Mouse (Mus musculus) embryonic facial prominence, embryonic 15.5 days (tissue): Measurements from ENCODE around the gene Farsa. TPM values are rescaled to one million over a fixed set of nuclear protein-coding genes. Genes with fewer than 3 reads are reported as not detected.
"Not testable (repeated sequence)": the region's sequence is repeated elsewhere in the genome, so short reads cannot be mapped to it uniquely, and the experiment has no call there.

Source experiments
- ATAC-seq: fragments of 200-750 bp; cut with Nextera tagmentation; 2 replicates; pipeline ENCODE4 v1.8.0; 2017; ENCODE audit warnings: low read depth, moderate TSS enrichment; ENCODE audit not compliant: insufficient number of reproducible peaks, low FRiP score, low TSS enrichment
- H3K27ac ChIP-seq: fragments of 300-500 bp; sonication (generic); replicated peaks from 2 replicates; pipeline ENCODE4 v1.5.1; 2015; ENCODE audit warnings: mild to moderate bottlenecking, inconsistent platforms
- H3K27me3 ChIP-seq: fragments of 300-500 bp; sonication (generic); 2 replicates; pipeline ENCODE4 v1.6.1; 2015; ENCODE audit warnings: inconsistent platforms
- H3K36me3 ChIP-seq: fragments of 300-500 bp; sonication (generic); 2 replicates; pipeline ENCODE4 v1.6.1; 2015; ENCODE audit warnings: mild to moderate bottlenecking, inconsistent platforms
- H3K4me1 ChIP-seq: fragments of 300-500 bp; sonication (generic); 2 replicates; pipeline ENCODE4 v1.6.1; 2015; ENCODE audit warnings: inconsistent platforms
- H3K4me2 ChIP-seq: fragments of 300-500 bp; sonication (generic); replicated peaks from 2 replicates; pipeline ENCODE4 v1.6.1; 2015; ENCODE audit warnings: mild to moderate bottlenecking, inconsistent platforms
- H3K4me3 ChIP-seq: fragments of 300-500 bp; sonication (generic); replicated peaks from 2 replicates; pipeline ENCODE4 v1.5.1; 2015; ENCODE audit warnings: mild to moderate bottlenecking, inconsistent platforms
- H3K9ac ChIP-seq: fragments of 300-500 bp; sonication (generic); 2 replicates; pipeline ENCODE4 v1.6.1; 2015; ENCODE audit warnings: inconsistent platforms
- H3K9me3 ChIP-seq: fragments of 300-500 bp; sonication (generic); replicated peaks from 2 replicates; pipeline ENCODE4 v1.6.1; 2016; ENCODE audit warnings: inconsistent platforms
- WGBS: fragments of 180-500 bp; shearing (Covaris S2); methylation state at CpG from one replicate; pipeline ENCODE4 v1.1.7; 2015; 5-methylcytosine and 5-hydroxymethylcytosine counted together
- polyA plus RNA-seq: library from polyadenylated mRNA; unstranded; fragments of >200 nt; fragmentation: Nextera tagmentation; extraction: Ambion mirVana; gene quantifications from 2 replicates; pipeline ENCODE4 v1.2.1, GENCODE M21; 2015

Gene Farsa
- polyA plus RNA-seq, 1 experiment from 2014 or later = 99.8 TPM

DNA sequence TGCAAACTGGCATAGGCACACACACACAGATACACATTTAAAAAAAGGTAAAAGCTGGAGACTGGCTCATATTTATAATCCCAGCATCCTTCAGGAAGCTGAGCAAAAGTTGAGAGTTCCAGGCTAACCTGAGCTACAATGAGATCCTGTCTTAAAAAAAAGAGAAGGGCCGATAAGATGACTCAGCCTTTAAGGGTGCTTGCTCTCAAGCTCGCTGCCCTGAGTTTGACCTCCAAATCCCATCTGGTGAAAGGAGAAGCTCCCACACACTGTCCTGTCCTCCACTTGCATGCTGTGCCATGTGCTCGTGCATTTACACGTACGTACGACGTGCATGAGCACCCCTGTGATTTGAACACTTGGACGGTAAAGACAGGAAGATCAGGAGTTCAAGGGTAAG is 50.7 kb downstream of the Farsa start:
- Histone ChIP-seq H3K27ac (no peak overlapping the region), H3K36me3 (no peaks in the 10 kb centered on the region), H3K4me3 (no peak overlapping the region), H3K9me3 (no peaks in the 10 kb centered on the region), H3K9ac (no peak overlapping the region), H3K4me2 (no peak overlapping the region), H3K4me1 (peaks cover 33% of the 10 kb centered on the region), H3K27me3 (peaks cover 19% of the 10 kb centered on the region)
- WGBS = 72% methylated on average over 8 of the region's 8 CpGs
- ATAC-seq = no peak

DNA sequence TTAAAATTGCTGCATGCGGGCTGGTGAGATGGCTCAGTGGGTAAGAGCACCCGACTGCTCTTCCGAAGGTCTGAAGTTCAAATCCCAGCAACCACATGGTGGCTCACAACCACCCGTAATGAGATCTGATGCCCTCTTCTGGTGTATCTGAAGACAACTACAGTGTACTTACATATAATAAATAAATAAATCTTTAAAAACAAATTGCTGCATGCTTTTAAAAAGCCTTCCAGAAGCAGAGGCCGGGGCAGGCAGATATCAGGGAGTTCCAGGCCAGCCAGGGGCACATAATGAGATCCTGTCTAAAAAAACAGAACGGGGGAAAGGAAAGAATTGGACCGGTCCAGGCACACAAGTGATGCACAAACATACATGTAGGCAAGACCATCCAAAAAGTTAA is 51.2 kb downstream of the Farsa start:
- Histone ChIP-seq H3K27ac (peak overlapping the region; percentile 71), H3K4me3 (peak overlapping the region; percentile 62), H3K4me1 (peaks cover 33% of the 10 kb centered on the region), H3K4me2 (peak overlapping the region; percentile 71), H3K27me3 (peaks cover 24% of the 10 kb centered on the region)
- not testable (repeated sequence) for H3K9me3 ChIP-seq, H3K9ac ChIP-seq, ATAC-seq, H3K36me3 ChIP-seq
- 22% methylated on average over 7 of the region's 7 CpGs for WGBS

DNA sequence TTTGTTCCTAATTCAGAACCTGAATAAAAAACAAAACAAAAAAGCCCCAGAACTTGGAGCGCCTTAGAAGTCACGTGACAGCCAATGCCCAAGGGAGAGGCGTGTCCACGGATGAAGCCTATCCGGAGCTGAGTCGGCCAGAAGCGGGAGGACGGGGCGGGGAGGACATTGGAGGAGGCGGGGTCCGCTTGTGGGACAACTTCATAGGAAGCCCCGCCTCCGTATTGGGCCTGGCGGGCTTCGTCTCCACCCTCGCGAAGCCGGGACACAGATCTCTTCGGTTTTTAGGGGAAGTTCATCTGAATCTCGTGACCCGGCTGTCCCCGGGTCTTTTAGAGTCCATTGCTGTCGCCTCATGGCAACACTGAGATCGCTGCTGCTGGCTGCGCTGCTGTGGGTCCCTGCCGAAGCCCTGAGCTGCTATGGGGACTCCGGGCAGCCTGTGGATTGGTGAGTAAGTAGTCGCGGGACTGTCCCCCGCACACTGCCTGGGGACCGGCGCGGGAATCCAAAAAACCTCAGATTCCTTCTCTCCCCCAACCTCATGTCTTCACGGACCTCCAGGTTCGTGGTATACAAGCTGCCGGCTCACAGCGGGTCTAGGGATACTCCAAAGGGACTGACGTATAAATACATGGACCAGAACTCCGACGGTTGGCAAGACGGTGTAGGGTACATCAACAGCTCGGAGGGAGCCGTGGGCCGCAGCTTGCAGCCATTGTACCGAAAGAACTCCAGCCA is 51.8 kb downstream of the Farsa start, which contains the start of gene Dnase2a:
TSS of gene Dnase2a (plus strand) at position 140 of the 741 bp plus-strand sequence.
- peak within 1 kb of the TSS; percentile 71 for H3K4me2 ChIP-seq
- ATAC-seq = peak; percentile 93
- peak within 1 kb of the TSS; percentile 71 for H3K27ac ChIP-seq
- H3K9ac ChIP-seq = peak within 1 kb of the TSS; percentile 44
- H3K36me3 ChIP-seq = no peaks in the 10 kb centered on the region
- no peaks in the 10 kb centered on the region for H3K9me3 ChIP-seq
- WGBS = under 1% methylated on average over 45 of the region's 45 CpGs
- peak within 1 kb of the TSS; percentile 62 for H3K4me3 ChIP-seq
- H3K4me1 ChIP-seq = peaks cover 34% of the 10 kb centered on the region
- H3K27me3 ChIP-seq = peaks cover 27% of the 10 kb centered on the region

DNA sequence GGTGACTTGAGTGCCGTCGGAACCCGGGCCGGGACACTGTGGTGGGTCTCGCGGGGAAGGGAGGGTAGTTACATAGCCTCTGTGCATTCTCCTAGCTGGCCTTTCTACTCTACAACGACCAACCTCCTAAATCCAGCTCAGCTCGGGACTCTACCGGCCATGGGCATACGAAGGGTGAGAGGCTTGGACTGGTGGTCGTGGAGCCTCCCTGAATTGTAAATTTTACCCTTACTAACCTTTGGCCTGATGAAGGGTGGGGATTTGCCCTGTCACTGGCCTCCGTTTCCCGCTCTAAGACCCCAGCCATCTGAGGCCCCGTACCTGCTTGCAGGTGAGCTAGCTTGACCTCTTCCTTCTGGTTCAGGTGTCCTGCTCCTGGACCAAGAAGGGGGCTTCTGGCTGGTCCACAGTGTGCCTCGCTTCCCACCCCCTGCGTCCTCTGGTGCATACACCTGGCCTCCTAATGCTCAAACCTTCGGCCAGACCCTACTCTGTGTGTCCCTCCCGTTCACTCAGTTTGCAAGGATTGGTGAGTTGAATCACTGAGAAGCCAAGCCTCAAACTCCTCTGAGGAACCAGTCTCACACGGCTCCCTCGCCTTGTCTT is 52.5 kb downstream of the Farsa start:
- Histone ChIP-seq H3K9me3 (no peaks in the 10 kb centered on the region), H3K4me1 (peaks cover 32% of the 10 kb centered on the region), H3K27me3 (peaks cover 32% of the 10 kb centered on the region), H3K9ac (peak overlapping the region; percentile 44), H3K4me3 (peak overlapping the region; percentile 62), H3K27ac (peak overlapping the region; percentile 68; the same call in 1 of the 2 replicates), H3K4me2 (peak overlapping the region; percentile 71), H3K36me3 (no peaks in the 10 kb centered on the region)
- WGBS = 49% methylated on average over 20 of the region's 20 CpGs
- no peak for ATAC-seq

DNA sequence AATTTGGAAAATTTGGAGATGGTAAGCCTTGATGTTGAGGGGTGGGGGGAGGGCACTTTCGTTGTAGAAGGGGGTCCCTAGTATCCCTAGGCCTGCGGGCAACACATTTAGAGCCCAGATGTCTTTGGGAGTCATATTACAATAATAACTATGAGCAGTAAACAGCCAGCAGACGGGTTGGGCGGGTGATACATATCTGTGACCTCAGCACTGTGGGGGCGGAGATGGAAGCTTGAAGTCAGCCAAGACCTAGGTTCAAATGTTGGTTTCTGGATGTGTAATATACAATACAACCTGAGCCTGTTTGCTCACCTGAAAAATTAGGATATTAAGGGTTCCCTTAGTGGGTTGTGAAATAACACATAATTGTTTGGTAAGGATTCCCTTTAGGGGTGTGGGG is 53.2 kb downstream of the Farsa start:
- peaks cover 32% of the 10 kb centered on the region for H3K27me3 ChIP-seq

DNA sequence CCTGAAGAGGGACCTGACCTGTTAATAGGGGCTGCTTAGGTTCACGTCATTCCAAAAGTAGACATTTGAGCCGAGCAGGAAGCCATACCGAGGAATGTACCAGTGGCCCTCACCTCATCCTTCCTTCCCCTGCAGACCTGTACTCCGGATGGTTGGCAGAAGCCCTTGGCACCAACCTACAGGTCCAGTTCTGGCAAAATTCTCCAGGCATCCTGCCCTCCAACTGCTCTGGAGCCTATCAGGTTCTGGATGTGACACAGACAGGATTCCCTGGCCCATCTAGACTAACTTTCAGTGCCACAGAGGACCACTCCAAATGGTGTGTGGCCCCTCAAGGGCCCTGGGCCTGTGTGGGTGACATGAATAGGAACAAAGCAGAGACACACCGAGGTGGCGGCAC is 53.8 kb downstream of the Farsa start:
- no peaks in the 10 kb centered on the region for H3K9me3 ChIP-seq
- H3K27me3 ChIP-seq = peaks cover 32% of the 10 kb centered on the region
- no peak overlapping the region for H3K4me3 ChIP-seq
- no peak for ATAC-seq
- no peak overlapping the region for H3K27ac ChIP-seq
- no peaks in the 10 kb centered on the region for H3K36me3 ChIP-seq
- no peak overlapping the region for H3K9ac ChIP-seq
- no peak overlapping the region for H3K4me2 ChIP-seq
- 80% methylated on average over 6 of the region's 6 CpGs for WGBS
- H3K4me1 ChIP-seq = peaks cover 32% of the 10 kb centered on the region

More for the DNA sequence above, 53.2 kb downstream of the Farsa start:
- Histone ChIP-seq H3K27ac (no peak overlapping the region), H3K36me3 (no peaks in the 10 kb centered on the region), H3K4me2 (peak overlapping the region; percentile 71), H3K4me1 (peaks cover 32% of the 10 kb centered on the region), H3K9me3 (no peaks in the 10 kb centered on the region), H3K4me3 (peak overlapping the region; percentile 62; the same call in 1 of the 2 replicates), H3K9ac (no peak overlapping the region)
- no peak for ATAC-seq
- WGBS = 43% methylated on average over 5 of the region's 5 CpGs

DNA sequence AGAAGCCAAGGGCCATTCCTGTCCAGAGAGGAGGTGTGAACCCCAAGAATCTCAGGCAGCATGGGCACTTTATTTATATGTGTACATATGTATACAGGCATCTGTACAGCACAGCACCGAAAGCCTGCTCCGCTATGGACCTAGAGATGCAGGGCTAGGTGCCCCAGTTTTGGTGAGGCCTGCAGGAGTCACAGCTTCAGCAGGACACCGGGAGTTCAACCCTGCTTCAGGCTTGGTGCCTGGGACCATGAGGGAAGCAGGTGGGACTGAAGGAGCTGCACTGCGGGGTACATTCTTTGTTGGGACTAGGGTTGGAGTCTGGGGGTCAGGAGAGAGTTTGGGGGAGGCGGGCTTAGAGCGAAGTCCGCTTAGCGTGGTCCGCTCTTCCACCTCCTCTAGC is 55.1 kb downstream of the Farsa start:
- Histone ChIP-seq H3K36me3 (no peaks in the 10 kb centered on the region), H3K9ac (no peak overlapping the region), H3K27ac (no peak overlapping the region), H3K4me3 (0 out of 2 replicates have a peak overlapping the region, but pooled peaks have one; percentile 42), H3K27me3 (peaks cover 32% of the 10 kb centered on the region), H3K4me2 (no peak overlapping the region), H3K9me3 (no peaks in the 10 kb centered on the region), H3K4me1 (peaks cover 32% of the 10 kb centered on the region)
- ATAC-seq = no peak
- 86% methylated on average over 9 of the region's 9 CpGs for WGBS

DNA sequence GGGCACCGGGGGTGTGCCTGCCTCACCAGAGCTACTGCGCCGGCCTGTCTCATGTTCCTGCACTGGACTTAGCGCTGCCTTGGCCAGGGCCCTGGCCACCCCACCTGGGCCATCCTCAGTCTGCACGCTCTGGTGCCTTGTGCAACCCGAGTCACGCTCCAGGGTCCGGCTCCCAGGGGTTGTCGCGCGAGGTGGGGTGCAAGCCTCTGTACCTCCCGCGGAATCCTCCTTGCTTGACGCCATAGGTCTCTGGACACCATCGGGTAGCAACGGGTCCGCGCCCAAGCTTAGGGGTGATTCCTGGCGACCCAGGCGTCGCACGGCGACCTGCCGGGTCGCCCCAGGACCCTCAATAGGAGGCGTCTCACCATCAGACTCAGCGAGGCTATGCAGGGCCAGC is 55.6 kb downstream of the Farsa start:
- peaks cover 35% of the 10 kb centered on the region for H3K27me3 ChIP-seq
- peak overlapping the region; percentile 42 for H3K4me3 ChIP-seq
- H3K9me3 ChIP-seq = no peaks in the 10 kb centered on the region
- ATAC-seq = no peak
- H3K4me2 ChIP-seq = peak overlapping the region; percentile 83
- WGBS = 20% methylated on average over 27 of the region's 27 CpGs
- no peak overlapping the region for H3K27ac ChIP-seq
- peaks cover 32% of the 10 kb centered on the region for H3K4me1 ChIP-seq
- H3K9ac ChIP-seq = no peak overlapping the region
- no peaks in the 10 kb centered on the region for H3K36me3 ChIP-seq

DNA sequence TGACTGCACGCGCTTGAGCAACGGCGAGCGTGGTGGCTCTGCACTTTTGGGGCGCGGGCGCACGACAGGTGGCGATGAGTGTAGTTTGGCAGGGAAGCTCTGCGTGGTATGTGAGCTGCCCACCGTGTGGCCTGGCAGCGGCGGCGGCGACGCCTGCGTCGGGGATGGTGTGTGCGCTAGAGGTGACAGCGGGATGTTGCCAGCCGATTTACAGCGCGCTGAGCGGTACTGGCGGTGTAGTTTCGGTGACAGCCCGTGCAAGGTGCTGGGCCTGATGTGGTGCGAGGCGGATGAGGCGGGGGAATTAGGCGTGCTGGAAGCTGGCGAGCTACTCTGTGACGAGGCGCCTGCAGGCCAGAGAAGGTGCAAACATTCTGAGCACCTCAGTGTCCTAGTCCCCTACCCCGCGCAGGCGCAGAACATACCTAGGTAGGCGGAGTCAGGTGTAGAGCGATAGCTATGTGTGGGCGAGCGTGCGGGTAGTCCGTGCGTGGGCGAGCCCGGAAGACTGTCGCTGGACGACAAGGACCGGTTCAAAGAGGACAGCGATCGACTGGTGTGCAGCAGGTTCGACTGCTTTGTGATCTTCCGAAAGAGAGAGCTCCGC is 56.2 kb downstream of the Farsa start:
- ATAC-seq = no peak
- Histone ChIP-seq H3K36me3 (no peaks in the 10 kb centered on the region), H3K4me2 (peak overlapping the region; percentile 83), H3K27ac (no peak overlapping the region), H3K4me1 (peaks cover 32% of the 10 kb centered on the region), H3K27me3 (peaks cover 42% of the 10 kb centered on the region), H3K9ac (no peak overlapping the region), H3K9me3 (no peaks in the 10 kb centered on the region), H3K4me3 (peak overlapping the region; percentile 42)
- WGBS = under 1% methylated on average over 55 of the region's 55 CpGs

DNA sequence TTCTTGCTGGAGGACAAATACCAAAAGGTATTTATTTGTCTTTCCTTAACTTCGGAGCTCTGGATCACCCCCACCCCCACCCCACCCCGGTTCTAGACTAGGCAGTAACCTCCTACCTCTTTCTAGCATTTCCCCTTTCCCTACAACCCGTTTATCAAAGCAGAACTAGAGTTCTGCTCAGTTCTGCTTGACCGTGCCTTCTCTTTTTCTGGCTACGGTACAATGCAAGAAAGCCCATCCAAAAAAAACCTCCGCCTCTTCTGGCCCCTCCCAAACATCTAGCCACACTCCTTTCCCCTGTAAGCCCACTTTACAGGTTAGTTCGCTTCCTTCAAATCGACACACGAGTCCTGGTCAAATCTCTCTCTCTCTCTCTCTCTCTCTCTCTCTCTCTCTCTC is 56.7 kb downstream of the Farsa start:
- Histone ChIP-seq H3K4me3 (peak overlapping the region; percentile 42), H3K4me2 (peak overlapping the region; percentile 83), H3K9ac (no peak overlapping the region), H3K4me1 (peaks cover 32% of the 10 kb centered on the region), H3K27ac (no peak overlapping the region), H3K27me3 (peaks cover 45% of the 10 kb centered on the region), H3K9me3 (no peaks in the 10 kb centered on the region), H3K36me3 (no peaks in the 10 kb centered on the region)
- no peak for ATAC-seq
- 12% methylated on average over 9 of the region's 9 CpGs for WGBS

DNA sequence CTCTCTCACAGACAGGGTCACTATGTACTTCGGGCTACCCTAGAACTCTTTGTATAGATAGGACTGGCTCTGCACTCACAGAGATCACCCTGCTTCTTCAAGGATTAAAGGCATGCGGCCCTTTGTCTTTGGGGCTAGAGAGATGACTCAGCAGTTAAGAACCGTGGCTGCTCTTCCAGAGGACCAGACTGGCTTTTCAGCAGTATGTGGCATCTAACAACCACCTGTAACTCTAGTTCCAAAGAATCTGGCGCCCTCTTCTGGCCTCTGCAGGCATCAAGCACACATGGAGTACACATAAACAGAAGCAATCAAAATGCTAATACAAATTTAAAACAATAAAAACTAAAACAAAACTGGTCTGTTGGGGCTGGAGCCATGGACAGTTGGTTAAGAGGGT is 57.2 kb downstream of the Farsa start:
- 31% methylated on average over 4 of the region's 4 CpGs for WGBS
- H3K4me1 ChIP-seq = peaks cover 30% of the 10 kb centered on the region
- no peak overlapping the region for H3K9ac ChIP-seq
- H3K4me2 ChIP-seq = peak overlapping the region; percentile 83
- H3K36me3 ChIP-seq = no peaks in the 10 kb centered on the region
- no peak overlapping the region for H3K4me3 ChIP-seq
- no peaks in the 10 kb centered on the region for H3K9me3 ChIP-seq
- H3K27ac ChIP-seq = no peak overlapping the region
- peaks cover 45% of the 10 kb centered on the region for H3K27me3 ChIP-seq
- ATAC-seq = no peak
